Mouse (Mus musculus): ENCODE measurements around the gene Tmcc3. TPM values are rescaled to one million over a fixed set of nuclear protein-coding genes. Genes with fewer than 3 reads are reported as not detected.

Tmcc3 gene
- polyA plus RNA-seq, 1 experiment from 2014 or later = 7.5 TPM

- peak overlapping the region; percentile 17; the same call in 1 of the 2 replicates for H3K9ac ChIP-seq (replicated peaks)
- no peaks in the 10 kb centered on the region for H3K27me3 ChIP-seq
- H3K36me3 ChIP-seq = no peaks in the 10 kb centered on the region
- H3K27ac ChIP-seq (replicated peaks) = peak overlapping the region; percentile 68
- H3K9me3 ChIP-seq = no peaks in the 10 kb centered on the region
- WGBS = 5% methylated on average over 8 of the region's 8 CpGs
- ATAC-seq (replicated peaks) = peak; percentile 80
- H3K4me3 ChIP-seq = no peak overlapping the region
- H3K4me1 ChIP-seq = peaks cover 17% of the 10 kb centered on the region
- H3K4me2 ChIP-seq (replicated peaks) = peak overlapping the region; percentile 35
Observed at GRCm38 (mm10) chr10:94494403-94494846, 182.7 kb downstream of the Tmcc3 start.

GRCm38 (mm10) chr10:94495496-94496235 is 183.9 kb downstream of the Tmcc3 start:
- Histone ChIP-seq H3K27me3 (no peaks in the 10 kb centered on the region), H3K9me3 (no peaks in the 10 kb centered on the region), H3K36me3 (no peaks in the 10 kb centered on the region), H3K4me2 (replicated peaks) (no peak overlapping the region), H3K4me3 (no peak overlapping the region), H3K27ac (replicated peaks) (no peak overlapping the region), H3K4me1 (peaks cover 27% of the 10 kb centered on the region), H3K9ac (replicated peaks) (no peak overlapping the region)
- no peak for ATAC-seq (replicated peaks)
- WGBS = 87% methylated on average over 7 of the region's 7 CpGs

- H3K4me2 ChIP-seq (replicated peaks) = no peak overlapping the region
- 30% methylated on average over 8 of the region's 8 CpGs for WGBS
- peaks cover 27% of the 10 kb centered on the region for H3K4me1 ChIP-seq
- no peak for ATAC-seq (replicated peaks)
- H3K9me3 ChIP-seq = no peaks in the 10 kb centered on the region
- H3K27ac ChIP-seq (replicated peaks) = no peak overlapping the region
- H3K27me3 ChIP-seq = no peaks in the 10 kb centered on the region
- H3K9ac ChIP-seq (replicated peaks) = no peak overlapping the region
- no peaks in the 10 kb centered on the region for H3K36me3 ChIP-seq
- no peak overlapping the region for H3K4me3 ChIP-seq
Observed at GRCm38 (mm10) chr10:94496826-94497440, 185.2 kb downstream of the Tmcc3 start.

DNA sequence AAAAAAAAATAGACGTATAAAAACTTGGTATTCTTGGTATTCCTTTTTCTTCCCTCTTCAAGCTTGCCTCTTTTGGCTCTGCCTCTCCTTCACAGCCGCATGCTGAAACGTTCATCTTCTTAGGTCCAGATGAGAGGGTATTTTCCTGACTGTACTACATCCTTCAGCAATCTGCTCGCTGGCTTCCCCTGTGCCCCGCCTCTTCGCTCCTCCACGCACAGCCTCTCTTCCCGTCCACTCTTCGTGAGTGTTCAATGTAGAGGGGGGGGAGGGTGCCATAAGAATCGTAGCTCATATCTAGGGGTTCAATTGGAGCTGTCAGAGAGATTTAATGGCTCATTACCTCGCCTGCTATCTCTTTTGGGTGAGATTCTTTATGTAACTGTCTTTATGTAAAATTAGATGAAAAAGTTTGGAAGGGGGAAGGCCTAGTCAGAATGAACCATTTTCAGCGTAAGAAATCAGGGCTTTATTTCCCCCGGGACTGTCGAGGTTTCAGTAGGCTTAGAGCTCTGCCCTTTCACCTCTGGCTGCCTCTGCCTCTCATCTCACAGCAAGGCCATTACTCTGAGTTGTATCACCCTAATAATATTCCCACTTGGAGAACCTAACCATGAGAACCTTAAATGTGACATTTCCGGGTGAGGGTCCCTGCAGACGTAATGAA is 188.6 kb downstream of the Tmcc3 start:
- H3K36me3 ChIP-seq = no peaks in the 10 kb centered on the region
- H3K27me3 ChIP-seq = no peaks in the 10 kb centered on the region
- ATAC-seq (replicated peaks) = no peak
- H3K4me3 ChIP-seq = no peak overlapping the region
- no peaks in the 10 kb centered on the region for H3K9me3 ChIP-seq
- H3K9ac ChIP-seq (replicated peaks) = no peak overlapping the region
- H3K27ac ChIP-seq (replicated peaks) = no peak overlapping the region
- WGBS = 38% methylated on average over 16 of the region's 16 CpGs
- no peak overlapping the region for H3K4me2 ChIP-seq (replicated peaks)
- peaks cover 16% of the 10 kb centered on the region for H3K4me1 ChIP-seq

GRCm38 (mm10) chr10:94500877-94501273 is 189.1 kb downstream of the Tmcc3 start:
- WGBS = 61% methylated on average over 7 of the region's 7 CpGs
- ATAC-seq (replicated peaks) = peak; percentile 53; the same call in 1 of the 2 replicates
- Histone ChIP-seq H3K9ac (replicated peaks) (no peak overlapping the region), H3K4me3 (no peak overlapping the region), H3K4me1 (peaks cover 16% of the 10 kb centered on the region), H3K9me3 (no peaks in the 10 kb centered on the region), H3K27ac (replicated peaks) (no peak overlapping the region), H3K4me2 (replicated peaks) (no peak overlapping the region), H3K27me3 (no peaks in the 10 kb centered on the region), H3K36me3 (no peaks in the 10 kb centered on the region)

- Histone ChIP-seq H3K9me3 (no peaks in the 10 kb centered on the region), H3K27ac (replicated peaks) (no peak overlapping the region), H3K4me2 (replicated peaks) (no peak overlapping the region), H3K9ac (replicated peaks) (no peak overlapping the region), H3K4me1 (peaks cover 13% of the 10 kb centered on the region), H3K36me3 (no peaks in the 10 kb centered on the region), H3K4me3 (no peak overlapping the region), H3K27me3 (no peaks in the 10 kb centered on the region)
- no peak for ATAC-seq (replicated peaks)
- WGBS = 85% methylated on average over 10 of the region's 10 CpGs
Observed at GRCm38 (mm10) chr10:94501796-94502195, 190.0 kb downstream of the Tmcc3 start.

GRCm38 (mm10) chr10:94505248-94505772 is 193.6 kb downstream of the Tmcc3 start:
- H3K9ac ChIP-seq (replicated peaks) = no peak overlapping the region
- no peaks in the 10 kb centered on the region for H3K27me3 ChIP-seq
- no peaks in the 10 kb centered on the region for H3K36me3 ChIP-seq
- peaks cover under 1% of the 10 kb centered on the region; the same call in 1 of the 2 replicates for H3K4me1 ChIP-seq
- H3K4me3 ChIP-seq = no peak overlapping the region
- H3K27ac ChIP-seq (replicated peaks) = no peak overlapping the region
- H3K9me3 ChIP-seq = no peaks in the 10 kb centered on the region
- no peak overlapping the region for H3K4me2 ChIP-seq (replicated peaks)
- no peak for ATAC-seq (replicated peaks)
- 87% methylated on average over 16 of the region's 16 CpGs for WGBS

DNA sequence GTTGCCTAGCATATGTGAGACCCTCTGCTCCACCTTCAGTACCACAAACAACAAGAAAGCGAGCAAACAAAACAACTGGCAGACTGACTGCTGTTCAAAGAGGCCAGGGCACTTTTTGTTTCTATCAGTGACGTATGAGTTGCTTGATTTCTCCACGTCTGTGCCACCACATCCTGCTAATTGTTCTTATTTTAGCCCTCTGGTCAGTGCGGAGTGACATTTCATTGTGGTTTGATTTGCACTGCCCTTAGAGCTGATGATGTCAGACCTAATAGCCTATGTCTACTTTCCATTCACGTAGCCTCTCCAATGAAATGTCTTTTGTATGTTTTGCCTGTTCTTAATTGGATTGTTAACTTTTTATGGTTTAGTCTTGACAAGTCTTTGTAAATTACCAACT is 197.1 kb downstream of the Tmcc3 start:
- H3K36me3 ChIP-seq = no peaks in the 10 kb centered on the region
- no peaks in the 10 kb centered on the region for H3K9me3 ChIP-seq
- WGBS = 45% methylated on average over 5 of the region's 5 CpGs
- H3K9ac ChIP-seq (replicated peaks) = no peak overlapping the region
- no peak overlapping the region for H3K4me2 ChIP-seq (replicated peaks)
- H3K27ac ChIP-seq (replicated peaks) = no peak overlapping the region
- no peaks in the 10 kb centered on the region for H3K4me1 ChIP-seq
- no peak overlapping the region for H3K4me3 ChIP-seq
- no peak for ATAC-seq (replicated peaks)
- no peaks in the 10 kb centered on the region for H3K27me3 ChIP-seq

GRCm38 (mm10) chr10:94512771-94513170 is 201.0 kb downstream of the Tmcc3 start:
- Histone ChIP-seq H3K4me3 (no peak overlapping the region), H3K9me3 (no peaks in the 10 kb centered on the region), H3K27ac (replicated peaks) (no peak overlapping the region), H3K9ac (replicated peaks) (no peak overlapping the region), H3K36me3 (no peaks in the 10 kb centered on the region), H3K4me1 (peaks cover 19% of the 10 kb centered on the region), H3K4me2 (replicated peaks) (no peak overlapping the region), H3K27me3 (peaks cover 9% of the 10 kb centered on the region; the same call in 1 of the 2 replicates)
- no peak for ATAC-seq (replicated peaks)
- WGBS = 92% methylated on average over 1 of the region's 1 CpGs

GRCm38 (mm10) chr10:94514091-94514505 is 202.3 kb downstream of the Tmcc3 start:
- ATAC-seq (replicated peaks) = peak; percentile 20; the same call in 1 of the 2 replicates
- Histone ChIP-seq H3K4me3 (peak overlapping the region; percentile 60), H3K9me3 (no peaks in the 10 kb centered on the region), H3K27ac (replicated peaks) (no peak overlapping the region), H3K4me1 (peaks cover 19% of the 10 kb centered on the region), H3K36me3 (no peaks in the 10 kb centered on the region), H3K4me2 (replicated peaks) (peak overlapping the region; percentile 97), H3K9ac (replicated peaks) (peak overlapping the region; percentile 63), H3K27me3 (peaks cover 9% of the 10 kb centered on the region; the same call in 1 of the 2 replicates)
- 2% methylated on average over 12 of the region's 12 CpGs for WGBS

- Histone ChIP-seq H3K36me3 (no peaks in the 10 kb centered on the region), H3K9ac (replicated peaks) (peak overlapping the region; percentile 63), H3K4me3 (peak overlapping the region; percentile 60), H3K27ac (replicated peaks) (peak overlapping the region; percentile 44), H3K4me2 (replicated peaks) (peak overlapping the region; percentile 97), H3K9me3 (no peaks in the 10 kb centered on the region), H3K4me1 (peaks cover 19% of the 10 kb centered on the region), H3K27me3 (peaks cover 9% of the 10 kb centered on the region; the same call in 1 of the 2 replicates)
- peak; percentile 89 for ATAC-seq (replicated peaks)
- under 1% methylated on average over 71 of the region's 71 CpGs for WGBS
Observed at GRCm38 (mm10) chr10:94514506-94515178, 202.9 kb downstream of the Tmcc3 start.
